Mouse (Mus musculus) Muller cell, postnatal 12 days (primary cell): ENCODE measurements around the gene Cfap97.
"Not testable (repeated sequence)": the region's sequence is repeated elsewhere in the genome, so short reads cannot be mapped to it uniquely, and the experiment has no call there.

Experiments used
- DNase-seq: peaks from one replicate; pipeline ENCODE4 v3.0.0-alpha.2; 2015; ENCODE audit errors: inconsistent ontology term

The Cfap97 gene

GRCm38 (mm10) chr8:46151202-46152062 lies at the start of gene Cfap97:
Gene Cfap97 (plus strand): TSS chr8:46151771.
- peak; percentile 61 for DNase-seq

GRCm38 (mm10) chr8:46103434-46103833 lies 48.1 kb upstream of the Cfap97 start:
- no peak for DNase-seq

GRCm38 (mm10) chr8:46107690-46108089 lies 43.9 kb upstream of the Cfap97 start:
- no peak for DNase-seq

- DNase-seq, result not testable (repeated sequence)
Observed at GRCm38 (mm10) chr8:46113421-46114170, 38.0 kb upstream of the Cfap97 start.

- no peak for DNase-seq
Observed at GRCm38 (mm10) chr8:46117172-46117571, 34.4 kb upstream of the Cfap97 start.

- DNase-seq, result no peak
Observed at GRCm38 (mm10) chr8:46119176-46119575, 32.4 kb upstream of the Cfap97 start.

GRCm38 (mm10) chr8:46122498-46122897 lies 29.1 kb upstream of the Cfap97 start:
- DNase-seq, result no peak

- DNase-seq, result no peak
Observed at GRCm38 (mm10) chr8:46130426-46130825, 21.1 kb upstream of the Cfap97 start.

- not testable (repeated sequence) for DNase-seq
Observed at GRCm38 (mm10) chr8:46135546-46135945, 16.0 kb upstream of the Cfap97 start.

- DNase-seq, result no peak
Observed at GRCm38 (mm10) chr8:46137336-46137735, 14.2 kb upstream of the Cfap97 start.

GRCm38 (mm10) chr8:46137843-46138596 lies 13.6 kb upstream of the Cfap97 start:
- DNase-seq, result peak; percentile 75

- DNase-seq, result no peak
Observed at GRCm38 (mm10) chr8:46140376-46141120, 11.0 kb upstream of the Cfap97 start.

- no peak for DNase-seq
Observed at GRCm38 (mm10) chr8:46141688-46142087, 9.9 kb upstream of the Cfap97 start.

GRCm38 (mm10) chr8:46142498-46143081 lies 9.0 kb upstream of the Cfap97 start:
- DNase-seq, result no peak

GRCm38 (mm10) chr8:46143470-46143869 lies 8.1 kb upstream of the Cfap97 start:
- no peak for DNase-seq

GRCm38 (mm10) chr8:46143924-46144323 lies 7.6 kb upstream of the Cfap97 start:
- peak; percentile 47 for DNase-seq

- peak; percentile 36 for DNase-seq
Observed at GRCm38 (mm10) chr8:46146173-46146572, 5.4 kb upstream of the Cfap97 start.

- DNase-seq, result no peak
Observed at GRCm38 (mm10) chr8:46149306-46149705, 2.3 kb upstream of the Cfap97 start.

- no peak for DNase-seq
Observed at GRCm38 (mm10) chr8:46149782-46150181, 1.8 kb upstream of the Cfap97 start.

- DNase-seq, result peak; percentile 91
Observed at GRCm38 (mm10) chr8:46152064-46153031, 777 bp downstream of the Cfap97 start, which contains the start of gene Snx25. Gene Snx25 (minus strand): TSS chr8:46152159.
